Mouse (Mus musculus) lung, embryonic 14.5 days (tissue): ENCODE results near the gene Abcb4. TPM values are rescaled to one million over a fixed set of nuclear protein-coding genes. Genes with fewer than 3 reads are reported as not detected.
"Not testable (repeated sequence)": the region's sequence is repeated elsewhere in the genome, so short reads cannot be mapped to it uniquely, and the experiment has no call there.

Source experiments
- ATAC-seq: fragments of 200-750 bp; cut with Nextera tagmentation; 2 replicates; pipeline ENCODE4 v1.8.0; 2017; ENCODE audit warnings: mild to moderate bottlenecking, moderate TSS enrichment, moderate library complexity; ENCODE audit not compliant: insufficient read depth
- DNase-seq: peaks from one replicate; pipeline ENCODE4 v3.0.0-alpha.2; 2015
- H3K27ac ChIP-seq: fragments of 300-500 bp; sonication (generic); 2 replicates; pipeline ENCODE4 v1.5.1; 2014; ENCODE audit warnings: low read depth, mild to moderate bottlenecking, moderate library complexity
- H3K27me3 ChIP-seq: fragments of 300-500 bp; sonication (generic); 2 replicates; pipeline ENCODE4 v1.6.1; 2014; ENCODE audit warnings: low read length, control low read depth; ENCODE audit not compliant: insufficient read depth
- H3K36me3 ChIP-seq: fragments of 300-500 bp; sonication (generic); 2 replicates; pipeline ENCODE4 v1.6.1; 2014; ENCODE audit warnings: control low read depth; ENCODE audit not compliant: insufficient read depth
- H3K4me1 ChIP-seq: fragments of 300-500 bp; sonication (generic); 2 replicates; pipeline ENCODE4 v1.6.1; 2014; ENCODE audit warnings: antibody characterized with exemption, control low read depth; ENCODE audit not compliant: insufficient read depth
- H3K4me2 ChIP-seq: fragments of 300-500 bp; sonication (generic); 2 replicates; pipeline ENCODE4 v1.6.1; 2014; ENCODE audit warnings: mild to moderate bottlenecking
- H3K4me3 ChIP-seq: fragments of 300-500 bp; sonication (generic); 2 replicates; pipeline ENCODE4 v1.5.1; 2014; ENCODE audit warnings: low read depth, low read length
- H3K9ac ChIP-seq: fragments of 300-500 bp; sonication (generic); 2 replicates; pipeline ENCODE4 v1.6.1; 2014
- H3K9me3 ChIP-seq: fragments of 300-500 bp; sonication (generic); 2 replicates; pipeline ENCODE4 v1.6.1; 2016; ENCODE audit warnings: low read depth, low read length, control low read depth
- CTCF ChIP-seq: IDR thresholded peaks from 2 replicates; pipeline ENCODE4 v1.5.1; 2016; ENCODE audit warnings: antibody characterized with exemption, low read depth
- WGBS: fragments of 180-500 bp; shearing (Covaris S2); extraction: QIAGEN DNeasy Blood & Tissue Kit; methylation state at CpG from one replicate; pipeline ENCODE4 v1.1.7; 2014; 5-methylcytosine and 5-hydroxymethylcytosine counted together
- polyA plus RNA-seq: library from polyadenylated mRNA; unstranded; fragments of >200 nt; fragmentation: Nextera tagmentation; extraction: Ambion mirVana; gene quantifications from 2 replicates; pipeline ENCODE4 v1.2.1, GENCODE M21; 2014

The Abcb4 gene
- 0.19 and 0.22 TPM in 2 replicates for polyA plus RNA-seq

GRCm38 (mm10) chr5:8893300-8894103, at the start of gene Abcb4:
Gene Abcb4, plus strand, starts transcription at chr5:8893717.
- Histone ChIP-seq H3K36me3 (no peaks in the 10 kb centered on the region), H3K4me1 (no peaks in the 10 kb centered on the region), H3K9ac (peak within 1 kb of the TSS; percentile 48), H3K9me3 (no peaks in the 10 kb centered on the region), H3K4me2 (peak within 1 kb of the TSS; percentile 94), H3K27me3 (peaks cover 10% of the 10 kb centered on the region; the same call in 1 of the 2 replicates), H3K4me3 (peak within 1 kb of the TSS; percentile 54), H3K27ac (no peak within 1 kb of the TSS)
- WGBS, result under 1% methylated on average over 64 of the region's 65 CpGs
- DNase-seq, result peak; percentile 78
- peak; percentile 88 for ATAC-seq
- no peak for TF ChIP-seq CTCF

GRCm38 (mm10) chr5:8848607-8849575, 44.6 kb upstream of the Abcb4 start:
- ATAC-seq, result peak; percentile 38; the same call in 1 of the 2 replicates
- H3K4me1 ChIP-seq, H3K36me3 ChIP-seq, H3K27ac ChIP-seq, H3K4me3 ChIP-seq, H3K9ac ChIP-seq, H3K4me2 ChIP-seq, H3K27me3 ChIP-seq, H3K9me3 ChIP-seq, DNase-seq: not testable (repeated sequence)
- 72% methylated on average over 5 of the region's 9 CpGs for WGBS

- no peak overlapping the region for H3K4me2 ChIP-seq
- H3K36me3 ChIP-seq, result no peaks in the 10 kb centered on the region
- 64% methylated on average over 4 of the region's 4 CpGs for WGBS
- H3K4me1 ChIP-seq, result no peaks in the 10 kb centered on the region
- TF ChIP-seq CTCF, result no peak
- H3K27me3 ChIP-seq, result no peaks in the 10 kb centered on the region
- no peak overlapping the region for H3K9ac ChIP-seq
- ATAC-seq, result no peak
- H3K9me3 ChIP-seq, result no peaks in the 10 kb centered on the region
- no peak overlapping the region for H3K4me3 ChIP-seq
- no peak overlapping the region for H3K27ac ChIP-seq
- DNase-seq, result no peak
These were observed 42.7 kb upstream of the Abcb4 start for GRCm38 (mm10) chr5:8850851-8851250.

GRCm38 (mm10) chr5:8857201-8857600, 36.3 kb upstream of the Abcb4 start:
- 76% methylated on average over 6 of the region's 6 CpGs for WGBS
- ATAC-seq, result no peak

GRCm38 (mm10) chr5:8861811-8862210, 31.7 kb upstream of the Abcb4 start:
- DNase-seq, result no peak
- H3K9ac ChIP-seq, result no peak overlapping the region

More at GRCm38 (mm10) chr5:8857201-8857600, 36.3 kb upstream of the Abcb4 start:
- no peak for DNase-seq
- Histone ChIP-seq H3K27me3 (no peaks in the 10 kb centered on the region), H3K27ac (no peak overlapping the region), H3K36me3 (no peaks in the 10 kb centered on the region), H3K9me3 (no peaks in the 10 kb centered on the region), H3K4me1 (no peaks in the 10 kb centered on the region), H3K4me3 (no peak overlapping the region), H3K4me2 (no peak overlapping the region), H3K9ac (no peak overlapping the region)
- TF ChIP-seq CTCF, result no peak

GRCm38 (mm10) chr5:8863580-8864337, 29.8 kb upstream of the Abcb4 start:
- peak; percentile 43 for DNase-seq
- H3K4me3 ChIP-seq, result no peak overlapping the region
- H3K4me2 ChIP-seq, result no peak overlapping the region
- H3K27ac ChIP-seq, result no peak overlapping the region
- ATAC-seq, result peak; percentile 38; the same call in 1 of the 2 replicates
- no peak overlapping the region for H3K9ac ChIP-seq
- TF ChIP-seq CTCF, result no peak
- no peaks in the 10 kb centered on the region for H3K4me1 ChIP-seq
- no peaks in the 10 kb centered on the region for H3K27me3 ChIP-seq
- H3K36me3 ChIP-seq, result no peaks in the 10 kb centered on the region
- 44% methylated on average over 14 of the region's 14 CpGs for WGBS
- H3K9me3 ChIP-seq, result no peaks in the 10 kb centered on the region

More at GRCm38 (mm10) chr5:8861811-8862210, 31.7 kb upstream of the Abcb4 start:
- ATAC-seq, result no peak
- Histone ChIP-seq H3K4me3 (no peak overlapping the region), H3K27ac (no peak overlapping the region), H3K27me3 (no peaks in the 10 kb centered on the region), H3K9me3 (no peaks in the 10 kb centered on the region), H3K4me1 (no peaks in the 10 kb centered on the region), H3K36me3 (no peaks in the 10 kb centered on the region), H3K4me2 (no peak overlapping the region)
- no peak for TF ChIP-seq CTCF
- WGBS, result 68% methylated on average over 1 of the region's 1 CpGs

GRCm38 (mm10) chr5:8865630-8866029, 27.9 kb upstream of the Abcb4 start:
- ATAC-seq, H3K36me3 ChIP-seq: not testable (repeated sequence)
- 89% methylated on average over 11 of the region's 11 CpGs for WGBS

More at GRCm38 (mm10) chr5:8865630-8866029, 27.9 kb upstream of the Abcb4 start:
- not testable (repeated sequence) for H3K27me3 ChIP-seq, H3K27ac ChIP-seq, DNase-seq, H3K9ac ChIP-seq, H3K9me3 ChIP-seq, H3K4me3 ChIP-seq, H3K4me2 ChIP-seq, H3K4me1 ChIP-seq
